Mouse (Mus musculus) CH12.LX (cell line): ENCODE data around the gene 4931406P16Rik. TPM values are rescaled to one million over a fixed set of nuclear protein-coding genes. Genes with fewer than 3 reads are reported as not detected.

ENCODE experiments used
- DNase-seq: peaks from one replicate; pipeline ENCODE4 v3.0.0-alpha.2; 2013; ENCODE audit errors: extremely low read depth
- H3K27ac ChIP-seq: 2 replicates; pipeline ENCODE4 v1.5.1; 2012; ENCODE audit warnings: low read depth, mild to moderate bottlenecking, control low read depth, moderate library complexity; ENCODE audit not compliant: insufficient read depth
- H3K27me3 ChIP-seq: replicated peaks from 2 replicates; pipeline ENCODE3; 2012; ENCODE audit warnings: inconsistent platforms
- H3K36me3 ChIP-seq, 2 experiments: replicated peaks in 1 of 2; 2 replicates each; pipeline versions ENCODE3 to v1.6.1; 2012; ENCODE audit warnings: inconsistent platforms in 1 of 2, low read length in 1 of 2, mild to moderate bottlenecking in 1 of 2, mixed read lengths in 1 of 2, moderate library complexity in 1 of 2; ENCODE audit not compliant: control insufficient read depth in 1 of 2, insufficient read depth in 1 of 2
- H3K4me1 ChIP-seq, 2 experiments: 2 replicates each; pipeline ENCODE4 v1.6.1; 2012; ENCODE audit warnings: inconsistent platforms in 1 of 2, moderate library complexity in 1 of 2; ENCODE audit not compliant: insufficient read depth in 2 of 2, control insufficient read depth in 1 of 2
- H3K4me2 ChIP-seq: 2 replicates; pipeline ENCODE4 v1.6.1; 2012; ENCODE audit warnings: low read depth, mild to moderate bottlenecking, control low read depth; ENCODE audit not compliant: poor library complexity, insufficient read depth, severe bottlenecking
- H3K4me3 ChIP-seq, 3 experiments: fragments of 150-350 bp in 1 of 3; sonication (generic) in 1 of 3; replicated peaks in 1 of 3; 2 replicates each; pipeline versions ENCODE3 to v1.5.1; 2011 to 2012; ENCODE audit warnings: low read depth in 2 of 3, low read length in 2 of 3, mild to moderate bottlenecking in 2 of 3, moderate library complexity in 2 of 3, control low read depth in 1 of 3, improper control_type of control experiment in 1 of 3, inconsistent platforms in 1 of 3, mixed read lengths in 1 of 3; ENCODE audit not compliant: poor library complexity in 1 of 3
- H3K79me2 ChIP-seq: replicated peaks from 2 replicates; pipeline ENCODE4 v1.6.1; 2012; ENCODE audit warnings: mild to moderate bottlenecking, moderate library complexity; ENCODE audit not compliant: control insufficient read depth, poor library complexity, insufficient read depth, severe bottlenecking; ENCODE audit errors: extremely low read depth
- H3K9ac ChIP-seq: 2 replicates; pipeline ENCODE4 v1.6.1; 2012; ENCODE audit warnings: low read depth, mild to moderate bottlenecking, control low read depth, moderate library complexity; ENCODE audit not compliant: insufficient read depth
- H3K9me3 ChIP-seq: replicated peaks from 2 replicates; pipeline ENCODE3; 2012; ENCODE audit warnings: low read length, inconsistent platforms, mixed read lengths
- BHLHE40 ChIP-seq: IDR thresholded peaks from 2 replicates; pipeline ENCODE4 v1.6.1; 2011; ENCODE audit warnings: mild to moderate bottlenecking, low read depth, low read length, improper control_type of control experiment
- CHD1 ChIP-seq: IDR thresholded peaks from 2 replicates; pipeline ENCODE4 v1.6.1; 2012; ENCODE audit warnings: low read depth, low read length, improper control_type of control experiment, inconsistent platforms
- CTCF ChIP-seq, 2 experiments: IDR thresholded peaks in 1 of 2; conservative IDR thresholded peaks in 1 of 2; 2 replicates each; pipeline ENCODE4 v1.5.1; 2011 to 2012; ENCODE audit warnings: low read depth in 2 of 2, low read length in 2 of 2, improper control_type of control experiment in 1 of 2, inconsistent platforms in 1 of 2, mild to moderate bottlenecking in 1 of 2, moderate library complexity in 1 of 2
- ELF1 ChIP-seq: IDR thresholded peaks from 2 replicates; pipeline ENCODE4 v1.6.1; 2014; ENCODE audit warnings: low read depth, mild to moderate bottlenecking, inconsistent platforms, low read length, improper control_type of control experiment
- HCFC1 ChIP-seq: IDR thresholded peaks from 2 replicates; pipeline ENCODE4 v1.6.1; 2012; ENCODE audit warnings: low read depth, mild to moderate bottlenecking, inconsistent platforms, low read length, improper control_type of control experiment
- IRF4 ChIP-seq: IDR thresholded peaks from 2 replicates; pipeline ENCODE4 v1.6.1; 2014; ENCODE audit warnings: low read depth, mild to moderate bottlenecking, inconsistent platforms, low read length, improper control_type of control experiment
- JUN ChIP-seq: IDR thresholded peaks from 2 replicates; pipeline ENCODE4 v1.6.1; 2011; ENCODE audit warnings: low read depth, mild to moderate bottlenecking, low read length, improper control_type of control experiment, moderate library complexity; ENCODE audit not compliant: insufficient read depth
- JUND ChIP-seq: conservative IDR thresholded peaks from 2 replicates; pipeline ENCODE4 v1.6.1; 2011; ENCODE audit warnings: low read depth, low read length, improper control_type of control experiment
- MAX ChIP-seq: IDR thresholded peaks from 2 replicates; pipeline ENCODE4 v1.6.1; 2011; ENCODE audit warnings: low read length, improper control_type of control experiment
- MAZ ChIP-seq: IDR thresholded peaks from 2 replicates; pipeline ENCODE4 v1.6.1; 2012; ENCODE audit warnings: low read depth, mild to moderate bottlenecking, inconsistent platforms, low read length, improper control_type of control experiment, moderate library complexity
- MXI1 ChIP-seq: IDR thresholded peaks from 2 replicates; pipeline ENCODE4 v1.6.1; 2011; ENCODE audit warnings: mild to moderate bottlenecking, low read depth, low read length, improper control_type of control experiment
- NELFE ChIP-seq: IDR thresholded peaks from 2 replicates; pipeline ENCODE4 v1.6.1; 2011; ENCODE audit warnings: low read depth, low read length, improper control_type of control experiment
- POLR2A ChIP-seq: IDR thresholded peaks from 2 replicates; pipeline ENCODE4 v1.6.1; 2011; ENCODE audit warnings: low read depth, mild to moderate bottlenecking, improper control_type of control experiment, low read length
- RAD21 ChIP-seq: IDR thresholded peaks from 2 replicates; pipeline ENCODE4 v1.6.1; 2011; ENCODE audit warnings: low read depth, mild to moderate bottlenecking, low read length, improper control_type of control experiment, moderate library complexity
- RCOR1 ChIP-seq: conservative IDR thresholded peaks from 2 replicates; pipeline ENCODE4 v1.6.1; 2012; ENCODE audit warnings: low read depth, mild to moderate bottlenecking, inconsistent platforms, low read length, improper control_type of control experiment
- SIN3A ChIP-seq: IDR thresholded peaks from 2 replicates; pipeline ENCODE4 v1.6.1; 2012; ENCODE audit warnings: low read length, improper control_type of control experiment, inconsistent platforms
- SMC3 ChIP-seq: IDR thresholded peaks from 2 replicates; pipeline ENCODE4 v1.6.1; 2011; ENCODE audit warnings: low read depth, low read length, improper control_type of control experiment
- TCF12 ChIP-seq: IDR thresholded peaks from 2 replicates; pipeline ENCODE4 v1.6.1; 2014; ENCODE audit warnings: low read depth, mild to moderate bottlenecking, inconsistent platforms, low read length, improper control_type of control experiment
- ZMIZ1 ChIP-seq: IDR thresholded peaks from 2 replicates; pipeline ENCODE4 v1.6.1; 2012; ENCODE audit warnings: low read depth, mild to moderate bottlenecking, inconsistent platforms, low read length, improper control_type of control experiment
- dilution Hi-C: fragments of 300-500 bp; cut with MboI; formaldehyde crosslinking; loops from 2 replicates; pipeline ENCODE4 v1.14.3; 2020; ENCODE audit warnings: low sequenced_read_pairs; ENCODE audit not compliant: extremely low pct_unique_long_range_greater_than_20kb, extremely low pct_ligation_motif_present
- in situ Hi-C: fragments of 300-500 bp; cut with MboI; formaldehyde crosslinking; loops from 3 replicates; pipeline ENCODE4 v1.14.3; 2019; ENCODE audit warnings: low sequenced_read_pairs, low pct_ligation_motif_present, low pct_unique_long_range_greater_than_20kb, mixed read lengths
- polyA plus RNA-seq: library from polyadenylated mRNA; unstranded; fragments of >175 nt; gene quantifications from 2 replicates; pipeline ENCODE4 v1.2.1, GENCODE M21; 2012; ENCODE audit warnings: low read depth; ENCODE audit not compliant: insufficient read length
- total RNA-seq, 2 experiments: library from RNA; depleted of rRNA; stranded (reverse); fragments of 300-350 nt in 1 of 2; fragments of >200 nt in 1 of 2; gene quantifications; 2 replicates each; pipeline ENCODE4 v1.2.3; 2012 to 2014

The 4931406P16Rik gene
- total RNA-seq (2012; rRNA removed) (9.0 and 10.0 TPM in 2 replicates), total RNA-seq (2014; rRNA removed) (11.7 and 11.8 TPM in 2 replicates), polyA plus RNA-seq (10.2 and 15.6 TPM in 2 replicates)

GRCm38 (mm10) chr7:34313443-34313875, at the start of gene 4931406P16Rik:
Gene 4931406P16Rik, minus strand, starts transcription at chr7:34313551.
- in situ Hi-C loops, result no loop called here
- Histone ChIP-seq H3K36me3 (peaks cover 0 to 1% of the 10 kb centered on the region in 2 experiments), H3K9ac (peak within 1 kb of the TSS; percentile 88), H3K27me3 (no peaks in the 10 kb centered on the region), H3K9me3 (no peaks in the 10 kb centered on the region), H3K79me2 (0 out of 2 replicates have a peak, but pooled peaks cover 4% of the 10 kb centered on the region), H3K4me3 (peak within 1 kb of the TSS; percentile 65 to 92 (median 83)), H3K4me1 (peaks cover 0 to 11% of the 10 kb centered on the region in 2 experiments; a peak in 3 of 4 replicates), H3K27ac (no peak within 1 kb of the TSS), H3K4me2 (peak within 1 kb of the TSS; percentile 100)
- dilution Hi-C loops, result no loop called here
- DNase-seq, result peak; percentile 60
- TF ChIP-seq SIN3A (peak; percentile 63; the same call in 1 of the 2 replicates), RCOR1 (no peak), MAX (peak; percentile 46), ZMIZ1 (0 out of 2 replicates have a peak, but pooled peaks have one; percentile 53), MXI1 (peak; percentile 80), BHLHE40 (peak; percentile 55; the same call in 1 of the 2 replicates), CHD1 (no peak), JUND (no peak), MAZ (peak; percentile 79; the same call in 1 of the 2 replicates), JUN (no peak), TCF12 (peak; percentile 51; the same call in 1 of the 2 replicates), ELF1 (peak; percentile 58), NELFE (peak; percentile 62; the same call in 1 of the 2 replicates), POLR2A (peak; percentile 81), IRF4 (0 out of 2 replicates have a peak, but pooled peaks have one; percentile 37), HCFC1 (peak; percentile 69)

DNA sequence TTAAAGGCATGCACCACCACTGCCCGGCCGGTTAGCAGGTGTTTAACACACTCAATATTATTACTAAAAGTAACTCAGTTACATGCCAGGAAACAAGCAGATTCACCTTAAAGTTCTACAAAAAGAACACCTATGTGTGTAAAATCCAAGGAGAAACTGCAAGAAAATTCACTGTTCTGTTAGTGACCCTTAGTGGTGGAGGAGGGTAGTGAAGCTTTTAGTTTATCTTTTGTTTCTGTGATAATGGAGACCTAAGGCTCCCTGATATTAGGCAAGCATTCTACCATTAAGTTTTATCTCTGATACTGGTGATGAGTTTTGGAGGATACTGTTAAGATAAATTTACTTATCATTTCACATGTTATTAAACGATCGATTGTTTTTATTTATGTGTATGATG, 42.3 kb upstream of the 4931406P16Rik start:
- H3K4me1 ChIP-seq, result no peaks in the 10 kb centered on the region
- H3K36me3 ChIP-seq, result peaks cover 42 to 74% of the 10 kb centered on the region in 2 experiments
- H3K79me2 ChIP-seq, result peaks cover 8% of the 10 kb centered on the region
- no peak overlapping the region for H3K27ac ChIP-seq
- H3K27me3 ChIP-seq, result no peaks in the 10 kb centered on the region
- DNase-seq, result no peak
- TF ChIP-seq CHD1 (no peak), SMC3 (peak; percentile 59), CTCF (conservative IDR thresholded peaks at IDR 0.05 in 1 of 2, IDR thresholded peaks at IDR 0.05 in 1 of 2; ENCODE audit: low read depth in 2 of 2, low read length in 2 of 2) (peak in 1 of 2 experiments; percentile 75; a peak in 3 of 4 replicates), RAD21 (peak; percentile 78)
- no peak overlapping the region for H3K9ac ChIP-seq
- H3K9me3 ChIP-seq, result no peaks in the 10 kb centered on the region
- H3K4me3 ChIP-seq, result no peak overlapping the region
- no peak overlapping the region for H3K4me2 ChIP-seq
- in situ Hi-C loops (no loop called here), dilution Hi-C loops (no loop called here)
